Mouse (Mus musculus) lung, postnatal 36 days (tissue): ENCODE measurements around the gene Psmd1.
A peak's percentile ranks its signal among the peaks of the same experiment; 100 is the strongest.

Experiments used
- DNase-seq: peaks from one replicate; pipeline ENCODE4 v3.0.0; 2022; ENCODE audit warnings: mixed read lengths

The Psmd1 gene

GRCm38 (mm10) chr1:86160479-86160878 is 96.3 kb downstream of the Psmd1 start:
- no peak for DNase-seq

GRCm38 (mm10) chr1:86161061-86161460 is 96.9 kb downstream of the Psmd1 start:
- no peak for DNase-seq

- DNase-seq = no peak
These were observed 110.4 kb downstream of the Psmd1 start for GRCm38 (mm10) chr1:86174602-86175001.

- DNase-seq = no peak
These were observed 111.9 kb downstream of the Psmd1 start for GRCm38 (mm10) chr1:86176066-86176465.

GRCm38 (mm10) chr1:86178462-86179253 is 114.5 kb downstream of the Psmd1 start:
- DNase-seq = peak; percentile 85

- no peak for DNase-seq
These were observed 118.0 kb downstream of the Psmd1 start for GRCm38 (mm10) chr1:86182004-86182709.

- no peak for DNase-seq
These were observed 119.5 kb downstream of the Psmd1 start for GRCm38 (mm10) chr1:86183577-86184263.

GRCm38 (mm10) chr1:86186762-86187161 is 122.6 kb downstream of the Psmd1 start:
- no peak for DNase-seq

- DNase-seq = no peak
These were observed 123.7 kb downstream of the Psmd1 start for GRCm38 (mm10) chr1:86187856-86188255.

- DNase-seq = no peak
These were observed 124.1 kb downstream of the Psmd1 start for GRCm38 (mm10) chr1:86188271-86188670.
